Mouse (Mus musculus) hindbrain, postnatal 0 days (tissue): ENCODE measurements around the gene Efna5. TPM values are rescaled to one million over a fixed set of nuclear protein-coding genes. Genes with fewer than 3 reads are reported as not detected.

ENCODE experiments used
- ATAC-seq: fragments of 200-750 bp; cut with Nextera tagmentation; 2 replicates; pipeline ENCODE4 v1.8.0; 2017; ENCODE audit warnings: mild to moderate bottlenecking, moderate TSS enrichment, moderate library complexity
- DNase-seq: peaks from one replicate; pipeline ENCODE4 v3.0.0-alpha.2; 2015; ENCODE audit warnings: low spot score
- H3K27ac ChIP-seq: fragments of 300-500 bp; sonication (generic); 2 replicates; pipeline ENCODE4 v1.5.1; 2014; ENCODE audit warnings: mild to moderate bottlenecking
- H3K27me3 ChIP-seq: fragments of 300-500 bp; sonication (generic); 2 replicates; pipeline ENCODE4 v1.6.1; 2014; ENCODE audit warnings: low read length, mixed read lengths; ENCODE audit not compliant: insufficient read depth
- H3K36me3 ChIP-seq: fragments of 300-500 bp; sonication (generic); 2 replicates; pipeline ENCODE4 v1.6.1; 2014; ENCODE audit warnings: low read length, mixed read lengths; ENCODE audit not compliant: insufficient read depth
- H3K4me1 ChIP-seq: fragments of 300-500 bp; sonication (generic); 2 replicates; pipeline ENCODE4 v1.6.1; 2014; ENCODE audit warnings: antibody characterized with exemption, low read length, mixed read lengths; ENCODE audit not compliant: insufficient read depth
- H3K4me2 ChIP-seq: fragments of 300-500 bp; sonication (generic); 2 replicates; pipeline ENCODE4 v1.6.1; 2014; ENCODE audit warnings: low read depth, mild to moderate bottlenecking, low read length, moderate library complexity, mixed read lengths
- H3K4me3 ChIP-seq: fragments of 300-500 bp; sonication (generic); 2 replicates; pipeline ENCODE4 v1.5.1; 2014; ENCODE audit warnings: low read length
- H3K9ac ChIP-seq: fragments of 300-500 bp; sonication (generic); replicated peaks from 2 replicates; pipeline ENCODE4 v1.6.1; 2014; ENCODE audit warnings: mild to moderate bottlenecking, low read length, moderate library complexity, mixed read lengths
- H3K9me3 ChIP-seq: fragments of 300-500 bp; sonication (generic); 2 replicates; pipeline ENCODE4 v1.6.1; 2016; ENCODE audit warnings: low read length, mixed read lengths
- CTCF ChIP-seq: IDR thresholded peaks from 2 replicates; pipeline ENCODE4 v1.5.1; 2016; ENCODE audit warnings: antibody characterized with exemption, control low read depth, low read depth
- WGBS: fragments of 180-500 bp; shearing (Covaris S2); extraction: QIAGEN DNeasy Blood & Tissue Kit; methylation state at CpG from one replicate; pipeline ENCODE4 v1.1.7; 2014; 5-methylcytosine and 5-hydroxymethylcytosine counted together
- polyA plus RNA-seq: library from polyadenylated mRNA; unstranded; fragments of >200 nt; fragmentation: Nextera tagmentation; extraction: Ambion mirVana; gene quantifications from 2 replicates; pipeline ENCODE4 v1.2.1, GENCODE M21; 2015
- total RNA-seq: library from RNA; depleted of rRNA; stranded (reverse); fragments of >200 nt; gene quantifications from 2 replicates; pipeline ENCODE4 v1.2.3, GENCODE M21; 2014

The Efna5 gene
- total and polyA plus RNA-seq, 2 experiments from 2014 or later, result 5.3 to 40.2 TPM

DNA sequence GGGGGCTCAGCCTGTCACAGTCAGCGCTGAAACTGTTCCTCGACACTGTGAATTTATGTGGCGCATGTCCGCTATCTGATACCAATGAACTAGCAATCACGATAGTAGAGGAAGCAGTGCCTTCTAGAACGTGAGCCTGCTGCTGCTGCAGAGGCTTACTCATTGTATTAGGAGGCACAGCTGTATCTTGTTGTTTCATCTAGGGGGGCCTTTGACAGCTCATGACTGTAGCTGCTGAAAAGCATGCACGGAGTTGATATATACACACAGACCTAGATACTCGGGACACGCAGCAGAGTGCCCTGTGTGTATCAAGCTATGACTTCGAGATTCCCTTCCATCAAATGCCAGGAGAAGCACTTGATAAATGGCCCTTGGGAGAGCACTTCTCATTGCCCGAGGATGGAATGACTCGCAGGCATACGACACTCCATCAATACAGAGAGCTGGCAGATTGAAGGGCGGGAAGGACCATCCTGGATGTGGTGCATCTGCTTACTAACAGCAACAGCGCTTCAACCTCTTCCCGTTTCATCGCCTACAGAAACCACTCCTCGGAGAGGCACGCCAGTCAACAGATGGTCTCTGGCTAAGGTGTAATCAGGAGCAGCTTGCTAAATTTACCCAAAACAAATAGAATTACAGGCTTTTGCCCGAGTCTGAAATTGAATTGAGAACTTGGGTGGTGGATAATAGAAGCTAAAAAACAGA is 160.2 kb downstream of the Efna5 start:
- H3K4me3 ChIP-seq, result no peak overlapping the region
- WGBS, result 70% methylated on average over 20 of the region's 20 CpGs
- H3K27me3 ChIP-seq, result no peaks in the 10 kb centered on the region
- no peaks in the 10 kb centered on the region for H3K36me3 ChIP-seq
- DNase-seq, result no peak
- H3K27ac ChIP-seq, result no peak overlapping the region
- no peak overlapping the region for H3K9ac ChIP-seq
- TF ChIP-seq CTCF, result no peak
- ATAC-seq, result 0 out of 2 replicates have a peak, but pooled peaks have one; percentile 22
- no peaks in the 10 kb centered on the region for H3K9me3 ChIP-seq
- H3K4me1 ChIP-seq, result no peaks in the 10 kb centered on the region
- no peak overlapping the region; the same call in 1 of the 2 replicates for H3K4me2 ChIP-seq

DNA sequence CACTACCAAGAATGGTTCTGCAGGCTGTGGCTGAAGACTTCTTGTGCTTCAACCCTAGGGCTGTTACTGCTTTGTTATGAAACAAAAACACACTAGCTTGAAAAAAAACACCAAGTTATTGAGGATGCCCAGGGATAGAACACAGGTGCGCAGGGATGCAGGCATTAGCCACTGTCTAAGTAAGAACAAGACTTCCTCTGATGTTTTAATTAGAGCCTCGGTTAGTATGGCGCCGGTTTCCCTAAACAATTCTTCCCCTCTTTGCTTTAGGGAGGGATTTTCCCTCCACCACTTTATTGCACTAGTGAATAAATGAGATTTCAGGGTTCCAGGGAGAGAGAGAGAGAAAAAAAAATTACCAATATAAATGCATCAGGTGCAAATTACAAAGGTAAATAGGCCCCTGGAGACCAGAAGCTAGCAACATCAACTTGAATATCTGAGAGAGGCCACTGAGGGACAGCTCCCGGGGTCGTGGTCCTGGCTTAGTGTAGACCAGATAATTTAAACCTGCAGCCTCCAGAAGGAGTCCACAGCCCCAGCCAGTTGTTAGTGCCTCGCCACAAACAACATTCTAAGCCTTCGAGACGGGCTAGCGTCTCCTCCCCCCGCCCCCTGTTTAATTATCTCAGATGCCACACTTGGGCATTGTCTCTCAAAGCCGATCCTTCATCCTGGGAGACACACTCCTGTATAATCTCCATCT is 163.5 kb downstream of the Efna5 start:
- Histone ChIP-seq H3K9me3 (no peaks in the 10 kb centered on the region), H3K4me3 (no peak overlapping the region), H3K4me1 (no peaks in the 10 kb centered on the region), H3K27me3 (no peaks in the 10 kb centered on the region), H3K4me2 (no peak overlapping the region), H3K27ac (no peak overlapping the region), H3K9ac (no peak overlapping the region), H3K36me3 (no peaks in the 10 kb centered on the region)
- TF ChIP-seq CTCF, result no peak
- DNase-seq (no peak), ATAC-seq (no peak)
- WGBS, result 36% methylated on average over 12 of the region's 12 CpGs

DNA sequence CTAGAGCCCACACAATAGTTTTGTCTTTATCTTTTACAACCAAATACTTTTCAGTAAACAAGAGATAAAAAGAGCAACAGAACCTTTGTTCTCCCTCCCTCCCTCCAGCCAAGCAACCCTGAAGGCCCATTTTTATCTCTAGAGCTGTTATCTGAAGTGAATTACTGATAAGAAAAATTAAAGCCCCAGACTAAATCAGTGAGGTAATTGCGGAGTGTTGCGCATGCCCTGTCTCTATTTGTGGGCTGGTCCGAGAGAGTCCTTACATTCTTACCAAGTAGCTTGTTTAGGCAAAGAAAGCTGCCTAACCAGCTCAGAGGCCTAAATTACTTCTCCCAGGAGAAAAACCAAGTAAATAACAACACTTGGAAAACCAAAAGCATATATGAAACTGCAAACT is 167.7 kb downstream of the Efna5 start:
- Histone ChIP-seq H3K27ac (no peak overlapping the region), H3K9me3 (no peaks in the 10 kb centered on the region), H3K4me2 (no peak overlapping the region), H3K4me3 (no peak overlapping the region), H3K27me3 (no peaks in the 10 kb centered on the region), H3K36me3 (no peaks in the 10 kb centered on the region), H3K4me1 (no peaks in the 10 kb centered on the region), H3K9ac (no peak overlapping the region)
- WGBS, result 97% methylated on average over 3 of the region's 3 CpGs
- no peak for ATAC-seq
- no peak for TF ChIP-seq CTCF
- no peak for DNase-seq

DNA sequence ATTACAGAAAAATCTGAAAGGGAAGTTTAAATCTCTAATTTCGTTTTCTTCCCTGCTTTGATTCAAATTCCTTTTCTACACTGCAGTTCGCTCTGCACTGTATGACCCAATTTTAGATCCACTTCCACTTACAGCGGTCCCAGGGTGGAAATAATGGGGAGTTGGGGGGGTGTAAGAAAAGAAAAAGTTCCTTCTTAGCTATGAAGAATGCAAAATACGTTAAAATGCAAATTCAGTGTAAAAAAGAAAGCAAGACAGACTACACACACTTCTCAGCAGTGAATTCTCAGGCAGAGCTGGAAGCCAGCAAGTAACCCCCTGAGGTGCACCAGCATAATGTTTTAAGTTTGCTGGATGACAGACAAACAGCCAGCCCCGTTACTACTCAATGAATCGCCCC is 174.7 kb downstream of the Efna5 start:
- Histone ChIP-seq H3K4me1 (no peaks in the 10 kb centered on the region), H3K27ac (no peak overlapping the region), H3K27me3 (no peaks in the 10 kb centered on the region), H3K9me3 (no peaks in the 10 kb centered on the region), H3K9ac (no peak overlapping the region), H3K4me3 (no peak overlapping the region), H3K4me2 (no peak overlapping the region), H3K36me3 (no peaks in the 10 kb centered on the region)
- DNase-seq (no peak), ATAC-seq (no peak)
- TF ChIP-seq CTCF, result no peak
- WGBS, result 36% methylated on average over 6 of the region's 6 CpGs

DNA sequence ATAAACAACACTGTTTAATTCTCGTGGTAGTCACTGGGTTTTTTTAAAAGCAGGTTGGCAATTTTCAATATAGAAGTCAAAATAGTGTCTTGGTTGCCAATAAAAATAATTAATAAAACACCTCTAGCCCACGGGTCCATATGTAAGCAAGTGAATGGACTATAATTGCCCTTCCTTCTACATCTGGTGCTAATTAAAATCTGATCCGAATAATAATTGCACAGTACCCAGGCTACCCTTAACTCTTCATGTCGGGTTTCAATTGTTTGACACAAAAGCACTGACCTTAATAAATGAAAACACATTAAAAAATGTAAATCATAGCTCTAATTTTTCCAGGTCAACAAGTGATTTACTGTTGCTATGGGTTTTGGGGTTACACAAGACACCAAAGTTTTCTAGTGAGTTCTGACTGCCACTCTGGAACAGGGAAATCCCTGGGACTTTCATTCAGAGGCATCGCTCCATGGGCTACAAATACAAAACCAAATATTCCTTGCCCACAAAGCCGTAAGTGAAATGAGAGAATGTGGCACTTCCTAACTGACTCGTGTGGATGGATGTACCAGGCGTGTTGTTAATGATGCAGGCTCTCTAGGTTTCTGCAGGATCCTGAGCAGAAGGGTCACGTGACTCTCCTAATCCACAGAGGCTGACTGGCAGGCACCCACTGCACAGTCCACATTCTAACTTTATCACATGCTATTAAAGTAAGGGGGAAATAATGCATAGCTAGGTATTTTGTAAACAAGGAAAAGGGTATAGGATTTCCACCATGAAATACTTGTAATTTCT is 178.9 kb downstream of the Efna5 start:
- no peak overlapping the region for H3K4me2 ChIP-seq
- ATAC-seq (no peak), DNase-seq (no peak)
- no peaks in the 10 kb centered on the region for H3K27me3 ChIP-seq
- no peak overlapping the region for H3K9ac ChIP-seq
- TF ChIP-seq CTCF, result no peak
- no peaks in the 10 kb centered on the region for H3K36me3 ChIP-seq
- peaks cover 6% of the 10 kb centered on the region; the same call in 1 of the 2 replicates for H3K4me1 ChIP-seq
- WGBS, result 59% methylated on average over 9 of the region's 9 CpGs
- H3K4me3 ChIP-seq, result no peak overlapping the region
- H3K27ac ChIP-seq, result no peak overlapping the region
- H3K9me3 ChIP-seq, result no peaks in the 10 kb centered on the region

DNA sequence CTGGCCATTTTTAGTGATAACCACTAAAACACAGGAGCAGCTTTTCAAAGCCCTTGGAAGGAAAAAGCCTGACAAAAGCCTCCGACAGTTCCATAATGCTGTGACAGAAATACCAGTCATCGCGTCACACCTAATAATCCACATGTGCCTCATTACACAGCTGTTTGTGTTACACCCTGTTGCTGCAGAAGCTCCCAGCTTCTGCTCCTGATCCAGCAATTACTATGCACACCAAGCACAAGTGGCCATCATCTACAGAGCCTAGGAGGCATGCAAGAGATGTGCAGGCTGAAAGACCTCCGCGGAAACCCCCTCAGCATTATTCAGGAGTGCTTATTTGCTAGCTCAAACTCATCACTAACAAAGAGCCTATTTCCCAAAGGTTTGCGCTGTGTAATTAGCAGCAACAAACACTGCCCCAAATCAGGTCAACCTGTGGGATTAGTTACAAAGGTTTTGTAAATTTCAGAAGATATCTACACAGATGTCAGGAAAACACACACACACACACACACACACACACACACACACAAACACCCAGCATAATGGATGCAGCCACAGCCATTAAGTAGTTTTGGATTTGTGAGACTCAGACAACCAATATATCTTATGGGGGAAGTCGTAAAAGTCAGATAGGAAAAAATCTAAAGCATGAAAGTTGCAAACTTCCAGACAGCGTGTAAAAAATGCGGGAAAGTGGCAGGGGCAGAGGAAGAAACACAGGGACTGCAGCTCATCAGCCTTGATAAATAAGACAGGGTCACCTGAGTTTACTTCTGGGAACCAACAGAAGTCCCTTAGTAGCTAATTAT is 180.1 kb downstream of the Efna5 start:
- Histone ChIP-seq H3K36me3 (no peaks in the 10 kb centered on the region), H3K4me1 (peaks cover 6% of the 10 kb centered on the region; the same call in 1 of the 2 replicates), H3K4me2 (no peak overlapping the region), H3K27ac (no peak overlapping the region), H3K9me3 (no peaks in the 10 kb centered on the region), H3K9ac (no peak overlapping the region), H3K4me3 (no peak overlapping the region), H3K27me3 (no peaks in the 10 kb centered on the region)
- 63% methylated on average over 9 of the region's 9 CpGs for WGBS
- ATAC-seq (peak; percentile 61; the same call in 1 of the 2 replicates), DNase-seq (peak; percentile 12)
- TF ChIP-seq CTCF, result no peak
